Mouse (Mus musculus): Measurements from ENCODE around the gene 2900026A02Rik.
A peak's percentile ranks its signal among the peaks of the same experiment; 100 is the strongest.

Gene 2900026A02Rik

GRCm38 (mm10) chr5:113138319-113139063 is 82.5 kb downstream of the 2900026A02Rik start:
- H3K27me3 ChIP-seq (ENCODE audit: control insufficient read depth, insufficient read depth, low read length, poor library complexity, severe bottlenecking) = no peaks in the 10 kb centered on the region
- DNase-seq (ENCODE audit: low read depth, low spot score) = peak; percentile 64
- H3K36me3 ChIP-seq (ENCODE audit: control insufficient read depth, insufficient read depth, low read length, poor library complexity, severe bottlenecking) = no peaks in the 10 kb centered on the region

- Histone ChIP-seq H3K36me3 (ENCODE audit: control insufficient read depth, insufficient read depth, low read length, poor library complexity, severe bottlenecking) (no peaks in the 10 kb centered on the region), H3K27me3 (ENCODE audit: control insufficient read depth, insufficient read depth, low read length, poor library complexity, severe bottlenecking) (no peaks in the 10 kb centered on the region)
- peak; percentile 32 for DNase-seq (ENCODE audit: low read depth, low spot score)
These were observed 83.2 kb downstream of the 2900026A02Rik start for GRCm38 (mm10) chr5:113137691-113138318.

- no peak for DNase-seq (ENCODE audit: low read depth, low spot score)
- no peaks in the 10 kb centered on the region for H3K27me3 ChIP-seq (ENCODE audit: control insufficient read depth, insufficient read depth, low read length, poor library complexity, severe bottlenecking)
- no peaks in the 10 kb centered on the region for H3K36me3 ChIP-seq (ENCODE audit: control insufficient read depth, insufficient read depth, low read length, poor library complexity, severe bottlenecking)
These were observed 84.0 kb downstream of the 2900026A02Rik start for GRCm38 (mm10) chr5:113136951-113137487.

- Histone ChIP-seq H3K36me3 (ENCODE audit: control insufficient read depth, insufficient read depth, low read length, poor library complexity, severe bottlenecking) (no peaks in the 10 kb centered on the region), H3K27me3 (ENCODE audit: control insufficient read depth, insufficient read depth, low read length, poor library complexity, severe bottlenecking) (no peaks in the 10 kb centered on the region)
- DNase-seq (ENCODE audit: low read depth, low spot score) = no peak
These were observed 85.5 kb downstream of the 2900026A02Rik start for GRCm38 (mm10) chr5:113135513-113135912.

GRCm38 (mm10) chr5:113133722-113134710 is 87.0 kb downstream of the 2900026A02Rik start:
- Histone ChIP-seq H3K27me3 (ENCODE audit: control insufficient read depth, insufficient read depth, low read length, poor library complexity, severe bottlenecking) (no peaks in the 10 kb centered on the region), H3K36me3 (ENCODE audit: control insufficient read depth, insufficient read depth, low read length, poor library complexity, severe bottlenecking) (no peaks in the 10 kb centered on the region)
- DNase-seq (ENCODE audit: low read depth, low spot score) = no peak

GRCm38 (mm10) chr5:113133080-113133491 is 88.0 kb downstream of the 2900026A02Rik start:
- DNase-seq (ENCODE audit: low read depth, low spot score) = no peak
- Histone ChIP-seq H3K36me3 (ENCODE audit: control insufficient read depth, insufficient read depth, low read length, poor library complexity, severe bottlenecking) (no peaks in the 10 kb centered on the region), H3K27me3 (ENCODE audit: control insufficient read depth, insufficient read depth, low read length, poor library complexity, severe bottlenecking) (no peaks in the 10 kb centered on the region)

- H3K27me3 ChIP-seq (ENCODE audit: control insufficient read depth, insufficient read depth, low read length, poor library complexity, severe bottlenecking) = no peaks in the 10 kb centered on the region
- no peak for DNase-seq (ENCODE audit: low read depth, low spot score)
- H3K36me3 ChIP-seq (ENCODE audit: control insufficient read depth, insufficient read depth, low read length, poor library complexity, severe bottlenecking) = no peaks in the 10 kb centered on the region
These were observed 88.4 kb downstream of the 2900026A02Rik start for GRCm38 (mm10) chr5:113132635-113133041.

GRCm38 (mm10) chr5:113128426-113128825 is 92.6 kb downstream of the 2900026A02Rik start:
- DNase-seq (ENCODE audit: low read depth, low spot score) = no peak

GRCm38 (mm10) chr5:113126476-113126875 is 94.6 kb downstream of the 2900026A02Rik start:
- DNase-seq (ENCODE audit: low read depth, low spot score) = no peak
- Histone ChIP-seq H3K27me3 (ENCODE audit: control insufficient read depth, insufficient read depth, low read length, poor library complexity, severe bottlenecking) (no peaks in the 10 kb centered on the region), H3K36me3 (ENCODE audit: control insufficient read depth, insufficient read depth, low read length, poor library complexity, severe bottlenecking) (no peaks in the 10 kb centered on the region)

More at GRCm38 (mm10) chr5:113128426-113128825, 92.6 kb downstream of the 2900026A02Rik start:
- Histone ChIP-seq H3K36me3 (ENCODE audit: control insufficient read depth, insufficient read depth, low read length, poor library complexity, severe bottlenecking) (no peaks in the 10 kb centered on the region), H3K27me3 (ENCODE audit: control insufficient read depth, insufficient read depth, low read length, poor library complexity, severe bottlenecking) (no peaks in the 10 kb centered on the region)

- H3K27me3 ChIP-seq (ENCODE audit: control insufficient read depth, insufficient read depth, low read length, poor library complexity, severe bottlenecking) = no peaks in the 10 kb centered on the region
- DNase-seq (ENCODE audit: low read depth, low spot score) = no peak
- H3K36me3 ChIP-seq (ENCODE audit: control insufficient read depth, insufficient read depth, low read length, poor library complexity, severe bottlenecking) = no peaks in the 10 kb centered on the region
These were observed 97.3 kb downstream of the 2900026A02Rik start for GRCm38 (mm10) chr5:113123693-113124092.

GRCm38 (mm10) chr5:113122326-113123054 is 98.5 kb downstream of the 2900026A02Rik start:
- H3K36me3 ChIP-seq (ENCODE audit: control insufficient read depth, insufficient read depth, low read length, poor library complexity, severe bottlenecking) = no peaks in the 10 kb centered on the region
- no peak for DNase-seq (ENCODE audit: low read depth, low spot score)
- no peaks in the 10 kb centered on the region for H3K27me3 ChIP-seq (ENCODE audit: control insufficient read depth, insufficient read depth, low read length, poor library complexity, severe bottlenecking)

- no peak for DNase-seq (ENCODE audit: low read depth, low spot score)
- Histone ChIP-seq H3K36me3 (ENCODE audit: control insufficient read depth, insufficient read depth, low read length, poor library complexity, severe bottlenecking) (no peaks in the 10 kb centered on the region), H3K27me3 (ENCODE audit: control insufficient read depth, insufficient read depth, low read length, poor library complexity, severe bottlenecking) (no peaks in the 10 kb centered on the region)
These were observed 99.5 kb downstream of the 2900026A02Rik start for GRCm38 (mm10) chr5:113121591-113121875.

- no peaks in the 10 kb centered on the region for H3K27me3 ChIP-seq (ENCODE audit: control insufficient read depth, insufficient read depth, low read length, poor library complexity, severe bottlenecking)
- no peak for DNase-seq (ENCODE audit: low read depth, low spot score)
- no peaks in the 10 kb centered on the region for H3K36me3 ChIP-seq (ENCODE audit: control insufficient read depth, insufficient read depth, low read length, poor library complexity, severe bottlenecking)
These were observed 100.1 kb downstream of the 2900026A02Rik start for GRCm38 (mm10) chr5:113120741-113121590.
